Mouse (Mus musculus) megakaryocyte-erythroid progenitor cell, adult 5-6 weeks (primary cell): ENCODE data around the gene Tgfbr3l. TPM values are rescaled to one million over a fixed set of nuclear protein-coding genes. Genes with fewer than 3 reads are reported as not detected.
A peak's percentile ranks its signal among the peaks of the same experiment; 100 is the strongest.

Experiments used
- ATAC-seq: replicated peaks from 2 replicates; pipeline ENCODE4 v1.8.0; 2016; ENCODE audit warnings: mild to moderate bottlenecking, inconsistent platforms; ENCODE audit not compliant: severe bottlenecking, poor library complexity, low FRiP score, low TSS enrichment
- total RNA-seq, 2 experiments: library from RNA; stranded (forward) in 1 of 2; stranded (reverse) in 1 of 2; fragments of 200-1000, 215-1000 nt in 1 of 2; fragments of >200 nt in 1 of 2; fragmentation: Nextera tagmentation in 1 of 2; gene quantifications; 2 replicates each; pipeline ENCODE4 v1.2.3; 2014 to 2017

Tgfbr3l gene
- total RNA-seq (2014; fragmentation: Nextera tagmentation): 9.2 and 16.7 TPM in 2 replicates
- 0.61 and 4.1 TPM in 2 replicates for total RNA-seq (2017)

GRCm38 (mm10) chr8:4247951-4248540 is at the start of gene Tgfbr3l:
Gene Tgfbr3l, plus strand, starts transcription at chr8:4248214.
- no peak for ATAC-seq

DNA sequence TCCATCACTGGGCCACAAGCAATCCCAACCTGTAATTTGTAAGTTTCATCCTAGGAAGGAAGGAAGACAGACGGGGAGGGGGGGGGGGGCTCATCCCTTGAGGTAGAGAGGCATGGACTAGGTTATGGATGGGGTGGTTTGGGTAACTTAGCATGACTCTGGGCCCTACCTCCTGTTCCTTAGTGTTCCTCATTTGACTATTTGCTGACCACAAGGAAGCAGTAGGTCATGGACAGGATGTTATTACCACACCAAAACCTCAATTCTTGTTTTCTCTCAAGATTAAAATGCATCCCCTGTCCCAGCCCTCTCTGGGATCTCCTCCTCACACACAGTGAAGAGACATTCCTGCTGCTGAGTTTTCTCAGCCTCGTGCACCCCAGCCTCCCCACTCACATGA is 46.7 kb upstream of the Tgfbr3l start:
- no peak for ATAC-seq

- no peak for ATAC-seq
These were observed 42.5 kb upstream of the Tgfbr3l start for GRCm38 (mm10) chr8:4205246-4206123.

DNA sequence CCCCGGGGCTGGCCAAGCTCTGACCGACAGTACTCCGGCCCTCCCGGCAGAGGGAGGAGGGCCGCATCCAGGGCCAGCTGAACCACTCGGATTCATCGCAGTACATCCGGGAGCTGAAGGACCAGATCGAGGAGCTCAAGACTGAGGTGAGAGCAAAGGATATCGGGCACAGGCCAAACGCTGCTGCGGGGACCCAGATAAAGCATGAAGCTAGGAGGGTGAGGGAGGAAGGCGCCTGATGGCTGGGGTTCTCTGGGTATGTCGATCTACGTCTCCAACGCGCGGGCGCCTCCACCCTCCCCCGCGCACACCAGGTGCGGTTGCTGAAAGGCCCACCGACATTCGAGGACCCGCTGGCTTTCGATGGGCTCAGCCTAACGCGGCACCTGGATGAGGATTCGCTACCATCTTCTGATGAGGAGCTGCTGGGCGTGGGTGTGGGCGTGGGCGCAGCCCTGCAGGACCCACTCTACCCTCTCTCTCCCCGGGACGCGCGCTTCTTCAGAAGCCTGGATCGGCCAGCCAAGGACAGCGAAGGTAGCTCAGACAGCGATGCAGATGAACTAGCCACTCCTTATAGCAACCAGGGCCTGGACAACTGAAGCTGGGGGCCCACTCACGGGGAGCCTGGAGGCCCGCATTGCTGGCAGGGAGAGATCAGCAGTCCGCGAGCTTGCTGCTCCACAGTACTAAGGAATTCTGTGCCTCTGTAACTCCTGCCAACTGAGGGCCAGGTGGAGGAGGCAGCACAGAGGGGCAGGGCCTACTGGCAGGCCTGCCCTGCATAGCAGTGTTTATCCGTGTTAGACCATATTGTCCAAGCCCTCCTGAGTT is 41.6 kb upstream of the Tgfbr3l start:
- ATAC-seq: no peak

GRCm38 (mm10) chr8:4207016-4207350 is 41.0 kb upstream of the Tgfbr3l start:
- no peak for ATAC-seq

GRCm38 (mm10) chr8:4211097-4211496 is 36.9 kb upstream of the Tgfbr3l start:
- no peak for ATAC-seq

DNA sequence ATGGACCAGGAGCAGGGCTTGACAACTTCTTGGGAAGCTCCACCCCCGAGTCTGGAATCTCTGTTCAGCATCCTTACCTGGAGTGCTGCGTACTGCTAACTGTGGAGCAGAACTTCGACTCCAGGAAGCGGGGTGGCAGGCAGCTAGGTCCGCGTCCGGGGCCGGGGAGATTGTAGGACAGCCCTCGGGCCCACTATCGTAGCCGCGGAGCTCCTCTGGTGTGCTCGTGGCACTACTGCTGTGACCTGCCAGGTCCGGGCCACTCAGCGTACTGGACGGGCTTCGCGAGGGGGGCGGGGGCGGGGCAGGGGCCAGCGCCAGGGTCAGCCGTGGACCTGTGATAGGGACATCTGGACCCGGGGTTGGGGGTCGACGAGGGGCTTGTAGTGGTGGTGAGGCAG is 35.2 kb upstream of the Tgfbr3l start:
- ATAC-seq: 0 out of 2 replicates have a peak, but pooled peaks have one; percentile 17

- ATAC-seq: peak; percentile 54
These were observed 34.6 kb upstream of the Tgfbr3l start for GRCm38 (mm10) chr8:4213210-4214005.

DNA sequence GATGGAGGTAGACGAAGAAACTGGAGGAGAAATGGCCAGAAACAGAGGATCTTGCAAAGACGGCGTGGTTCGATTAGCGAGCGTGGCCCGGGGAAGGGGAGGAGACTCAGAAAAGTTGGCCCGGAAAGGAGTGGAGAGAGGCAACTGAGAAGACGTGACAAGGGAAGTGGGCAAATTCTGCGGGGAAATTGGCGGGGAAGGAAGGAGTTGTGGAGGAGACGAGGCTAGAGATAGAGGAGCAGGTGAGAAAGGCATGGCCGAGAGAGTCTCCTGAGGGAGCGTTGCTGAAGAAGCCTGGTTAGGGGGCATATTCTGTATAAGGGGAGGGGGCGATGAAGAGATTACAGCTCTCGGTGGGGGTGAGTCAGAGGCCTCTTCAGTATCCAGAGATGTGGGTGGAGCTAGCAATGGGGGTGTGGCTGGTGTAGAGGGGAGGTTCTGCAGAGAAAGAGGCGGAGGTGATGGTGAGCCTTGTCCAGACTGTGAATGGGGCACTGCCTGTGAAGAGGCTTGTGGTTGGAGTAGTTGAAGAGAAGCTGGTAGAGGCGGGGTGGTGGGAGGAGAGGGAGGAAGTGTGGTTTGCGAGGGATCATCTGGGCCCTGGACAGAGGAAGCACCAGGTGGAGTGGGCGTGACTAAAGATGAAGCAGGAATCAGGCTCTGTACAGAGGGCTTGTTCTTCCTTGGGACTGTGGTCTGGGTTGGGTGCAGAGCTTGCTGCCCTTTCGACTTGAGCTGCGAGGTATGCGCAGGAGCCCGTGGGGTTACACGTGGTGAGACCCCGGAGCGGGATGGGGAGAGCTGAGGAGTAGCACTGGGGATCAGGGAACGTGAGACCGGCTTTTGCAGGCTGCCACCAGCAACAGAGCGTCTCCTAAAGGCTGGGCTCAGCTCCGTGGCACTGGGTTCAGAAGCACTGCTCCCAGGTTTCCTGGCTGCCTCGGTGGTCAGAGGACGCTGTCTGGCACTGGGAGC is 33.7 kb upstream of the Tgfbr3l start:
- peak; percentile 76 for ATAC-seq

- no peak for ATAC-seq
These were observed 31.7 kb upstream of the Tgfbr3l start for GRCm38 (mm10) chr8:4216296-4216695.

DNA sequence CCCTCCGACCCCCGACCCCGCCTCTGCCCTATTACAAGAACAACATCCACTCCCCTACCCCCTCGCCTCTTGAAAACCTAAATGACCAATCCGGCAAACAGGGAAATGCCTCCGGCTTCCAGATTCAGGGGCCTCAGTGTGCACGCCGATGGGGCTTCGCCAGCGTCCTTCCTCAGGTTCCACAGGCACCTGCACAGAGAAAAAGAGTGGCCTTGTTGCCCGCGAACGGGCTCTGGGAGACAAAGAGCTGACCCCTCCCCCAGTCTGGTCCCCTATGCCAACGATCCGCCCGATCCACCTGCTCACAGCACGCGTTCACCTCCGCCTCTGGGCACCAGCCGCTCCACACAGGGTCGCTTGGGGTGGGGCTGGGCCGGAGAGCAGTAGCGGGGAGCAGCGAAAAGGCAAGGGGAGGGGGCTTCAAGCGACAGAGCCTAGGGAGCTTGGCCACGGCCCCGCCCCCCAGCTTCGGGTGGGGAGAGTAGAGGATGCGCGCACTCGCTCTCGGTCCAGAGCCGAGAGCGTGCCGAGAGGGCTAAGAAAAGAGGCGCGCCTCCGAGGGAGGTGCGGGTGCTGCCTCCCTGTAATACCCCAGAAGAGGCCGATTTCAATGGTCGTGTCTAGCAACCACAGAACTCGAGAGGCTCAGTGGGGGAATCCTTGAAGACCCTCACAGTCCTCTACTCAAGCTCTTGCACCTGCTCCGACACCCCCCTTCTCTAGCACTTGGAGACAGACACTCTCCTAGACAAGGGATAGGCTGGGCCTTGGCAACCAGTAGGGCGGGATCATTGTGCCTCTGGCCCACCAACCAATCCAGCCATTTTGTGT is 31.0 kb upstream of the Tgfbr3l start, which contains the start of gene Prr36:
Gene Prr36, minus strand, starts transcription at position 669 of the 831 bp plus-strand sequence.
- no peak for ATAC-seq

GRCm38 (mm10) chr8:4219617-4220016 is 28.4 kb upstream of the Tgfbr3l start:
- no peak for ATAC-seq

GRCm38 (mm10) chr8:4222059-4222458 is 26.0 kb upstream of the Tgfbr3l start:
- ATAC-seq: no peak

- ATAC-seq: peak; percentile 16; the same call in 1 of the 2 replicates
These were observed 21.7 kb upstream of the Tgfbr3l start for GRCm38 (mm10) chr8:4226323-4226722.

DNA sequence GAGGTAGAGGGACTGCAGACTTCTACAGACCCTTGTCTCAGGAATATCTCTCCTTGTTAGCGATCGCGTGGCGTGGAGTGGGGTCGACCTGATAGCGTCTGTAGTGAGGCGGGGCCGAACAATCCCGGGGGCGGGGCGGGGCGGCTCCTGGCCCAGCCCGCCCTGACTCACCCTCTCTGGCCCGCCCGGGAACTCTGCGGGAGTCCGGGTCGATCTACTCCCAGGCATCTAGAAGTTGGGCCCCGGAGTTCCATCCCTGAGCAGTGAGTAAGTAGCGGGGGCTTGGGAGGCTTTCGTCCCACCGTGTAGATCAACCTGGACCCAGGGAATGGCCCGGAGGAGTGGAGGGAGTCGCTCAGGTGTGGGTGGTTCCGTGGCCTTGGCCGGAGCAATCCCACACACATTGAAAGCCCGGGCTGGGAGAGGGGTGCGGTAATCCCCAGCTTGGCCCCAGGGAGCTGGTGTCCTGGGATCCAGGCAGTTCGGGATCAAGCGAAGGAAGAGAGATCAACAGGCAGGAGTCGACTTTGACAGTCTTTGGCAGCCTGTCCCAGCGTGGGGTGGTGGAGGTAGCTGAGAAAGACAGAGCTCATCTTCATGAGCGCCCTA is 21.2 kb upstream of the Tgfbr3l start, which contains the start of gene Lrrc8e:
Gene Lrrc8e, plus strand, starts transcription at position 89 of the 609 bp plus-strand sequence.
- peak; percentile 65 for ATAC-seq

GRCm38 (mm10) chr8:4227919-4228318 is 20.1 kb upstream of the Tgfbr3l start:
- no peak for ATAC-seq

DNA sequence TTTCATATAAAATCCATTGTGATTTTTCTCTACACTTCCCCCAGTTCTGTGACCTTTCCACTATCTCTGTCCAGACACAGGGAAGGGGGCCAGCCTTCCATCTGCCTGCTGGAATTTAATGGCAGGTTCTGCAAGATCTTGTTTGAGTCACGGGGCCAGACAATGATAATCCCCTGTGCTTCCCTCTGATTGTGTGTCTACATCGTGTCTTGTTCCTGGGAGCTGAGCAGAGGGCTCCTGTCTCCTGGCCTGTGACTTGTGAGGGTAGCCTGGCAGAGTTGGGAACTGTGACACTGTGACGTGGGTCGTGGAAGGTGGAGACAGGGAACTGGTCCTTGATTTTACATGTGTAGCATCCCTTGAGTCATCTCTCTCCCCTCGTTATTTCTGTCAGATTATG is 18.2 kb upstream of the Tgfbr3l start:
- ATAC-seq: no peak
